Mouse (Mus musculus): ENCODE data around the gene Ybx2. TPM values are rescaled to one million over a fixed set of nuclear protein-coding genes. Genes with fewer than 3 reads are reported as not detected.
A peak's percentile ranks its signal among the peaks of the same experiment; 100 is the strongest.
"Not testable (repeated sequence)": the region's sequence is repeated elsewhere in the genome, so short reads cannot be mapped to it uniquely, and the experiment has no call there.

Ybx2 gene
- polyA plus RNA-seq, 1 experiment from 2014 or later = 6.3 TPM

DNA sequence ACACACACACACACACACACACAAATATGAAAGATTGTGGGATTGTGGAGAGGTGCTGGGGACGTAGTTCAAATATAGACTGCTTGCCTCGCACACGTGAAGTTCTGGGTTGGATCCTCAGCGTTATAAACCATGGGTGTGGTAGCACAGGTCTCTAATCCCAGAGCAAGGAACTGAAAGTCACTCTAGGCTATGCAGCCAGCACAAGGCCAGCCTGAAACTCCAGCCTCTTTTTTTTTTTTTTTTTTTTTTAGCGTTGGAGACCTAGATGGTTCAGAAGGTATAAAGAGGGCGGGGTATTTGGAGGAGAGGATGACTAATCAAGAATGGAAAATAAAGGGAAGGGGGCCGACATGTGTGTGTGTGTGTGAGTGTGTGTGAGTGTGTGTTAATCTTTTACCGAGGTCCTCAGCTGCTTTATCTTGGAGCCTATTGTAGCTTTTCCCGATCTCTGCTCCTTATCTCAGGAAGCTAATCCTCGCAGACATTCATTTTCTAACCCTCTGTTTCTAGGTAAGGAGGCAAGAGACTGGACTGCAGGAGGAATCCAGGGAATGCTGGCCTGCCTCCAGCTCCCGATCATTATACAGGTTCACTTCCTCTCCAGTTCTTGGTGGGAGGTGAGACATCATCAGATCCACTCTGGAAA lies 17.8 kb downstream of the Ybx2 start:
- Histone ChIP-seq H3K9me3 (replicated peaks) (no peaks in the 10 kb centered on the region), H3K36me3 (no peaks in the 10 kb centered on the region), H3K27me3 (peaks cover 15% of the 10 kb centered on the region), H3K9ac (no peak overlapping the region), H3K4me2 (no peak overlapping the region), H3K27ac (no peak overlapping the region; the same call in 1 of the 2 replicates), H3K4me1 (peaks cover 8% of the 10 kb centered on the region), H3K4me3 (replicated peaks) (no peak overlapping the region)
- WGBS = 61% methylated on average over 11 of the region's 11 CpGs
- ATAC-seq (replicated peaks; ENCODE audit: low FRiP score) = no peak

- not testable (repeated sequence) for H3K4me1 ChIP-seq; H3K9ac ChIP-seq; H3K27ac ChIP-seq; H3K4me3 ChIP-seq (replicated peaks); H3K36me3 ChIP-seq; ATAC-seq (replicated peaks; ENCODE audit: low FRiP score); H3K4me2 ChIP-seq; H3K9me3 ChIP-seq (replicated peaks)
- H3K27me3 ChIP-seq = peaks cover 20% of the 10 kb centered on the region
- WGBS = 74% methylated on average over 4 of the region's 4 CpGs
Measured at GRCm38 (mm10) chr11:69955618-69956017, 20.0 kb downstream of the Ybx2 start.

- Histone ChIP-seq H3K27me3 (peaks cover 22% of the 10 kb centered on the region), H3K27ac (no peak overlapping the region), H3K4me1 (no peaks in the 10 kb centered on the region), H3K36me3 (no peaks in the 10 kb centered on the region), H3K4me2 (no peak overlapping the region), H3K9ac (no peak overlapping the region), H3K9me3 (replicated peaks) (no peaks in the 10 kb centered on the region), H3K4me3 (replicated peaks) (no peak overlapping the region)
- 70% methylated on average over 1 of the region's 1 CpGs for WGBS
- no peak for ATAC-seq (replicated peaks; ENCODE audit: low FRiP score)
Measured at GRCm38 (mm10) chr11:69956218-69956617, 20.6 kb downstream of the Ybx2 start.

DNA sequence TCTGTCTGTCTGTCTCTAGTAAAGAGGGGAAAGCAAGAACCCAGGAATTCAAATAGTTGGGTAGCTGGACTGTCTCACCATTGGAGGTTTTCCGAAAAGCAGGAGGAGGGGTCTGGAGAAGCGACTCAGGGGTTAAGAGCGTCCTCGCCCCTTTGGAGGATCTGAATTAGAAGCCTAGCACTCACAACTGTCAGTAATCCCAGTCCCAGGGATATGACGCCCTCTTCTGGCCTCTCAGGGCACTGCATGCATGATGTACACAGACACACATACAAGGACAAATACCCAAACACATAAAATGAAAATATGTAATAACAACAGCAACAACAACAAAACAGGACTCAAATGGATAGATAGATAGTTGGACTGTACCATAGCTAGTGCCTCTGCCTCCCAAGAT lies 25.0 kb downstream of the Ybx2 start:
- Histone ChIP-seq H3K27ac (no peak overlapping the region), H3K4me3 (replicated peaks) (no peak overlapping the region), H3K9ac (no peak overlapping the region), H3K27me3 (peaks cover 54% of the 10 kb centered on the region), H3K4me1 (peaks cover 6% of the 10 kb centered on the region), H3K4me2 (no peak overlapping the region), H3K9me3 (replicated peaks) (no peaks in the 10 kb centered on the region), H3K36me3 (no peaks in the 10 kb centered on the region)
- WGBS = 40% methylated on average over 5 of the region's 5 CpGs
- no peak for ATAC-seq (replicated peaks; ENCODE audit: low FRiP score)

- H3K4me3 ChIP-seq (replicated peaks) = no peak overlapping the region
- no peak overlapping the region for H3K27ac ChIP-seq
- no peaks in the 10 kb centered on the region for H3K9me3 ChIP-seq (replicated peaks)
- no peak for ATAC-seq (replicated peaks; ENCODE audit: low FRiP score)
- peaks cover 67% of the 10 kb centered on the region for H3K27me3 ChIP-seq
- H3K9ac ChIP-seq = no peak overlapping the region
- H3K4me2 ChIP-seq = no peak overlapping the region
- 36% methylated on average over 5 of the region's 5 CpGs for WGBS
- H3K36me3 ChIP-seq = no peaks in the 10 kb centered on the region
- H3K4me1 ChIP-seq = peaks cover 17% of the 10 kb centered on the region
Measured at GRCm38 (mm10) chr11:69961841-69962240, 26.2 kb downstream of the Ybx2 start.

DNA sequence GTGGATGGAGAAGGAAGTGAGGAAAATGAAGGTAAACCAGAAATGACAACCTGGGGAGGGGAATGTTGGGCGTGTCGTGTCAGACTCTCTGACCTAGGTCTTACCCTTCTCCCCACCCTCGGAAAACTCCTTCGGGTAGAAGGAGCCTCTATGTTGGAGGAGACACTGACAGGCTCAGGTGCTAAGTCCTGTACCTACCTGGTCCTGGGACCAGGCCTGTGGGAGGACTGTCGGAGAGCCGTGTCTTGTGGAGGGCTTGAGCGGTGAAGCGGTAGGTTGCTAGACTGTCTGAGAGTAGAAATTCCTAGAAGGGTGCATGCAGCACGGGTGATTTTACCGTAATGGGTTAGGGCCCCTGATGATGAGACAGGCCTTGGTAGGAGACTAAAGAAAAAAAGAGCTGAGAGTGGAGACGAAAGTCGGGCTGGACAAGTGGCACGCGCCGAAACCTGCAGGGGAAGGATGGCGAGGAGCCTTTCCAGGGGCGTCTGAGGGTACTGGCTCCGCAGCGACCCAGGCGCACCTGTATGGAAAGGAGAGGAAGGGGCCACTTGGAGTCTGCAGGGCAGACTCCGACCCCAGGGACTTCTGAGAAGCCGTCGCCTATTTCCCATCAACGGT lies 29.2 kb downstream of the Ybx2 start, which contains the start of gene Cldn7:
Gene Cldn7 (plus strand): TSS at position 130 of the 621 bp plus-strand sequence.
- H3K9me3 ChIP-seq (replicated peaks) = no peaks in the 10 kb centered on the region
- peaks cover 24% of the 10 kb centered on the region for H3K36me3 ChIP-seq
- H3K27ac ChIP-seq = peak within 1 kb of the TSS; percentile 83
- H3K9ac ChIP-seq = peak within 1 kb of the TSS; percentile 59
- peaks cover 78% of the 10 kb centered on the region for H3K27me3 ChIP-seq
- 7% methylated on average over 24 of the region's 24 CpGs for WGBS
- peak within 1 kb of the TSS; percentile 74 for H3K4me2 ChIP-seq
- peaks cover 37% of the 10 kb centered on the region for H3K4me1 ChIP-seq
- peak within 1 kb of the TSS; percentile 53 for H3K4me3 ChIP-seq (replicated peaks)
- ATAC-seq (replicated peaks; ENCODE audit: low FRiP score) = no peak; the same call in 1 of the 2 replicates

- ATAC-seq (replicated peaks; ENCODE audit: low FRiP score) = peak; percentile 49; the same call in 1 of the 2 replicates
- Histone ChIP-seq H3K4me1 (peaks cover 44% of the 10 kb centered on the region), H3K36me3 (peaks cover 31% of the 10 kb centered on the region), H3K4me3 (replicated peaks) (peak overlapping the region; percentile 53), H3K27ac (peak overlapping the region; percentile 83), H3K27me3 (peaks cover 75% of the 10 kb centered on the region), H3K9me3 (replicated peaks) (no peaks in the 10 kb centered on the region), H3K9ac (peak overlapping the region; percentile 59), H3K4me2 (peak overlapping the region; percentile 74)
- WGBS = 2% methylated on average over 49 of the region's 49 CpGs
Measured at GRCm38 (mm10) chr11:69965271-69966005, 29.8 kb downstream of the Ybx2 start.

GRCm38 (mm10) chr11:69966006-69966859 lies 30.6 kb downstream of the Ybx2 start:
- peak; percentile 61 for ATAC-seq (replicated peaks; ENCODE audit: low FRiP score)
- peaks cover 67% of the 10 kb centered on the region for H3K27me3 ChIP-seq

GRCm38 (mm10) chr11:69966860-69967517 lies 31.4 kb downstream of the Ybx2 start:
- 34% methylated on average over 17 of the region's 17 CpGs for WGBS
- H3K9ac ChIP-seq = peak overlapping the region; percentile 59

More at GRCm38 (mm10) chr11:69966006-69966859, 30.6 kb downstream of the Ybx2 start:
- H3K9me3 ChIP-seq (replicated peaks) = no peaks in the 10 kb centered on the region
- H3K4me3 ChIP-seq (replicated peaks) = peak overlapping the region; percentile 53
- H3K9ac ChIP-seq = peak overlapping the region; percentile 59
- peaks cover 36% of the 10 kb centered on the region for H3K36me3 ChIP-seq
- H3K27ac ChIP-seq = peak overlapping the region; percentile 83
- H3K4me1 ChIP-seq = peaks cover 46% of the 10 kb centered on the region
- 1% methylated on average over 56 of the region's 59 CpGs for WGBS
- H3K4me2 ChIP-seq = peak overlapping the region; percentile 74

DNA sequence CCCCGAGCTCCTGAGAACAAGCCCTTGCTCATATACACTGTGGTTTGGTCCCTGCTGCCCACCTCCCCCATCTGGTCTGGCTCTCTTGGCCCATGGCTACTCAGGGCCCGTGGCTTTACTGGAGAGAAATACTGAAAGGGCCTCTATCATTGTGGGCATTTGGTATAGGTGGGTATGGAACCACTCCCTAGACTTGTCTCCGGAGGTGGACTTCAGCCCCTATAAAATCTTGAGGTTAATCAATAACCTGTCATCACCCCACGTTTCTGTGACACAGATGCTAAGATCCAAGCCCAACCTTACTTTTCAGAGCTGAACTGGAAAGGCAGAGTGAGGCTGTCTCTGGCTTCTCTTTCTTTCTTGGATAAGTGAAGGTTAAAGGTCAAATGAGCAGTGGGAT lies 33.2 kb downstream of the Ybx2 start:
- Histone ChIP-seq H3K9me3 (replicated peaks) (no peaks in the 10 kb centered on the region), H3K4me1 (peaks cover 46% of the 10 kb centered on the region), H3K9ac (no peak overlapping the region), H3K4me3 (replicated peaks) (no peak overlapping the region), H3K27me3 (peaks cover 42% of the 10 kb centered on the region), H3K4me2 (no peak overlapping the region), H3K36me3 (peaks cover 62% of the 10 kb centered on the region), H3K27ac (peak overlapping the region; percentile 72)
- 82% methylated on average over 4 of the region's 4 CpGs for WGBS
- ATAC-seq (replicated peaks; ENCODE audit: low FRiP score) = no peak

More at GRCm38 (mm10) chr11:69966860-69967517, 31.4 kb downstream of the Ybx2 start:
- H3K4me3 ChIP-seq (replicated peaks) = peak overlapping the region; percentile 53
- peak overlapping the region; percentile 83 for H3K27ac ChIP-seq
- peaks cover 46% of the 10 kb centered on the region for H3K4me1 ChIP-seq
- no peak for ATAC-seq (replicated peaks; ENCODE audit: low FRiP score)
- peaks cover 44% of the 10 kb centered on the region for H3K36me3 ChIP-seq
- H3K9me3 ChIP-seq (replicated peaks) = no peaks in the 10 kb centered on the region
- peaks cover 60% of the 10 kb centered on the region for H3K27me3 ChIP-seq
- H3K4me2 ChIP-seq = peak overlapping the region; percentile 74

DNA sequence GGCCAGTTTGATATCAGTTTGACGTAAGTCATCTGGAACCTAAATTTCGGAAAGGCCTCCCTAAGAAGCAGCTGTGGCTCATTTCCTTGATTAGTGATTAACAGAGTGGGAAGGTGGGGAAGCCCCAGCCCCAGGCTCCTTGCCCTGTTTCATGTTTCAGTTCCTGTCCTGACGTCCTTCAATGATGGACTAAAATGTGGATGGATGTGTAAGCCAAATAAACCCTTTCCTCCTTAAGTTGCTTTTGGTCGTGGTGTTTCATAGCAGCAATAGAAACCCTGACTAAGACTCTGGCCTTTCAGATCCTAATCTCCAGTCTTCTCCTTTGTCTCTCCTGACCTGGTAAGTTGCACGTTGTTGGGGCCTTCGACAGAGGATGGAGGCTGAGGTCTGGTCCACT lies 34.6 kb downstream of the Ybx2 start:
- Histone ChIP-seq H3K36me3 (peaks cover 76% of the 10 kb centered on the region), H3K9me3 (replicated peaks) (no peaks in the 10 kb centered on the region), H3K27ac (peak overlapping the region; percentile 45), H3K4me3 (replicated peaks) (no peak overlapping the region), H3K4me2 (no peak overlapping the region), H3K4me1 (peaks cover 44% of the 10 kb centered on the region), H3K27me3 (peaks cover 28% of the 10 kb centered on the region), H3K9ac (no peak overlapping the region)
- no peak for ATAC-seq (replicated peaks; ENCODE audit: low FRiP score)
- WGBS = 60% methylated on average over 6 of the region's 6 CpGs
